Mouse (Mus musculus): ENCODE results near the gene Rxfp2.

- TF ChIP-seq CTCF (IDR thresholded peaks at IDR 0.05; ENCODE audit: low read depth), result no peak
- TF ChIP-seq EP300 (IDR thresholded peaks at IDR 0.05; ENCODE audit: low read depth), result no peak
Observed at GRCm38 (mm10) chr5:150101789-150102188, 83.3 kb downstream of the Rxfp2 start.

Data from liver, postnatal 0 days (tissue).